Mouse (Mus musculus): Measurements from ENCODE around the gene Crim1. TPM values are rescaled to one million over a fixed set of nuclear protein-coding genes. Genes with fewer than 3 reads are reported as not detected.
A peak's percentile ranks its signal among the peaks of the same experiment; 100 is the strongest.

Crim1 gene
- total and polyA plus RNA-seq, 3 experiments: 14.1 to 72.8 (median 21.9) TPM

DNA sequence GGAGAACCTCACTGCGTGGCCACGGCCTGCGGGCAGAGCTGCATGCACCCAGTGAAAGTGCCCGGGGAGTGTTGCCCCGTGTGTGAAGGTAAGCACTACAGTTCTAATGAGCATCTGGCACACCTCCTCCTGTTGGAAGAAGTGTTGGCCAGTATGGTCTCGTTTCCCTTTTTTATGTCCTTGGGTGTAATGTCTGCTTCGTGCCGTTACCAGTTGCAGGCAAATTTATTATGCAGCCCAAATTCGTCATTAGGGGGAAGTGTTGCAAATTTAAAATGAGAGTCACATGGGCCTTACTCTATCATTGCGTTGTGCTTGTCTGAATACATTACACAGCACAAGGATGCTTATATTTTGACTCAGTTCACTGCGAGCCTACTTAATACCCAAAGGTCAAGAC lies 115.6 kb downstream of the Crim1 start:
- H3K27ac ChIP-seq (ENCODE audit: insufficient read depth, low read depth): no peak overlapping the region
- H3K4me1 ChIP-seq (ENCODE audit: control insufficient read depth in 1 of 2, insufficient read depth in 2 of 2): peaks cover 15 to 45% of the 10 kb centered on the region in 2 experiments

DNA sequence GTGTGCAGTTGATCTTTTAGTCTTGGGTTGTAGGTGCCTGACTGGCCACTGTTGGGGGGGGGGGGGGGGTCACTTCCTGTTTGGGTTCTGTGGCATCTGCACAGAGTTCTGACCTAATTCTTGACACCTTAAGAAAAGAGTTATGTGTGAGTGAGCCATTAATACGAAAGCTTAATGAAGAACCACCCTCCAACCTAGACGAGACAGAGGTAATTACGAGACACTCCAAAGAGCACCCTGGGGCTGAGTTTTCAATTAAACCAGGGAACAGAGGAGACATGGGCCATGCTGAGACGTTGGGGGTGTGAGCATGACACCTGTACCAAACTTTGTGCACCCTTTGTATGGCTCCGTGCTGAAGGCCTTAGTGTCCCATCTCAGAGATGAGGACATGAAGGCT lies 117.3 kb downstream of the Crim1 start:
- DNase-seq (ENCODE audit: extremely low read depth): no peak
- Histone ChIP-seq H3K4me1 (ENCODE audit: control insufficient read depth in 1 of 2, insufficient read depth in 2 of 2) (peaks cover 15 to 48% of the 10 kb centered on the region in 2 experiments), H3K4me2 (ENCODE audit: insufficient read depth, low read depth, poor library complexity, severe bottlenecking) (no peak overlapping the region), H3K4me3 (replicated peaks in 1 of 3; ENCODE audit: low read depth in 2 of 3, low read length in 2 of 3, poor library complexity in 1 of 3) (no peak overlapping the region), H3K9me3 (replicated peaks; ENCODE audit: low read length) (no peaks in the 10 kb centered on the region), H3K27ac (ENCODE audit: insufficient read depth, low read depth) (no peak overlapping the region), H3K9ac (ENCODE audit: insufficient read depth, low read depth) (no peak overlapping the region), H3K79me2 (replicated peaks; ENCODE audit: control insufficient read depth, extremely low read depth, insufficient read depth, poor library complexity, severe bottlenecking) (peaks cover 3% of the 10 kb centered on the region; the same call in 1 of the 2 replicates), H3K27me3 (replicated peaks) (no peaks in the 10 kb centered on the region), H3K36me3 (replicated peaks in 1 of 2; ENCODE audit: control insufficient read depth in 1 of 2, insufficient read depth in 1 of 2, low read length in 1 of 2) (peaks cover 55 to 89% of the 10 kb centered on the region in 2 experiments)
- dilution Hi-C loops (cut with MboI; ENCODE audit: extremely low pct_ligation_motif_present, extremely low pct_unique_long_range_greater_than_20kb, low sequenced_read_pairs) (no loop called here), in situ Hi-C loops (cut with MboI; ENCODE audit: low pct_ligation_motif_present, low pct_unique_long_range_greater_than_20kb, low sequenced_read_pairs) (no loop called here)
- TF ChIP-seq RAD21 (IDR thresholded peaks at IDR 0.05; ENCODE audit: low read depth, low read length) (no peak), ZMIZ1 (IDR thresholded peaks at IDR 0.05; ENCODE audit: low read depth, low read length) (no peak), CHD2 (IDR thresholded peaks at IDR 0.05; ENCODE audit: low read length) (no peak), MAX (IDR thresholded peaks at IDR 0.05; ENCODE audit: low read length) (no peak), EP300 (IDR thresholded peaks at IDR 0.05; ENCODE audit: low read length) (no peak), SIN3A (IDR thresholded peaks at IDR 0.05; ENCODE audit: low read length) (no peak), MAFK (IDR thresholded peaks at IDR 0.05; ENCODE audit: insufficient replicate concordance, low read length) (no peak), ZC3H11A (IDR thresholded peaks at IDR 0.05; ENCODE audit: low read depth, low read length) (no peak), POLR2A (IDR thresholded peaks at IDR 0.05; ENCODE audit: low read depth, low read length) (no peak), MEF2A (IDR thresholded peaks at IDR 0.05; ENCODE audit: borderline replicate concordance, low read depth, low read length) (no peak), SMC3 (IDR thresholded peaks at IDR 0.05; ENCODE audit: low read depth, low read length) (no peak), TBP (conservative IDR thresholded peaks at IDR 0.05; ENCODE audit: low read depth, low read length) (no peak), PAX5 (IDR thresholded peaks at IDR 0.05; ENCODE audit: low read length) (no peak), POLR2AphosphoS2 (IDR thresholded peaks at IDR 0.05; ENCODE audit: low read depth, low read length) (no peak), HCFC1 (IDR thresholded peaks at IDR 0.05; ENCODE audit: low read depth, low read length) (no peak), JUN (IDR thresholded peaks at IDR 0.05; ENCODE audit: insufficient read depth, low read depth, low read length) (no peak), GABPA (IDR thresholded peaks at IDR 0.05; ENCODE audit: insufficient replicate concordance, low read depth, low read length) (no peak), JUND (conservative IDR thresholded peaks at IDR 0.05; ENCODE audit: low read depth, low read length) (no peak)

More for the DNA sequence above, 115.6 kb downstream of the Crim1 start:
- Histone ChIP-seq H3K4me2 (ENCODE audit: insufficient read depth, low read depth, poor library complexity, severe bottlenecking) (no peak overlapping the region), H3K9ac (ENCODE audit: insufficient read depth, low read depth) (no peak overlapping the region), H3K9me3 (replicated peaks; ENCODE audit: low read length) (no peaks in the 10 kb centered on the region), H3K36me3 (replicated peaks in 1 of 2; ENCODE audit: control insufficient read depth in 1 of 2, insufficient read depth in 1 of 2, low read length in 1 of 2) (peaks cover 56 to 83% of the 10 kb centered on the region in 2 experiments), H3K79me2 (replicated peaks; ENCODE audit: control insufficient read depth, extremely low read depth, insufficient read depth, poor library complexity, severe bottlenecking) (peaks cover 3% of the 10 kb centered on the region; the same call in 1 of the 2 replicates), H3K4me3 (replicated peaks in 1 of 3; ENCODE audit: low read depth in 2 of 3, low read length in 2 of 3, poor library complexity in 1 of 3) (no peak overlapping the region), H3K27me3 (replicated peaks) (no peaks in the 10 kb centered on the region)
- dilution Hi-C loops (cut with MboI; ENCODE audit: extremely low pct_ligation_motif_present, extremely low pct_unique_long_range_greater_than_20kb, low sequenced_read_pairs) (no loop called here), in situ Hi-C loops (cut with MboI; ENCODE audit: low pct_ligation_motif_present, low pct_unique_long_range_greater_than_20kb, low sequenced_read_pairs) (no loop called here)
- DNase-seq (ENCODE audit: extremely low read depth): peak; percentile 32
- TF ChIP-seq ETS1 (conservative IDR thresholded peaks at IDR 0.05; ENCODE audit: low read depth, low read length) (no peak), SMC3 (IDR thresholded peaks at IDR 0.05; ENCODE audit: low read depth, low read length) (no peak), MAZ (IDR thresholded peaks at IDR 0.05; ENCODE audit: low read depth, low read length) (no peak), BHLHE40 (IDR thresholded peaks at IDR 0.05; ENCODE audit: low read depth, low read length) (no peak), JUN (IDR thresholded peaks at IDR 0.05; ENCODE audit: insufficient read depth, low read depth, low read length) (no peak), RCOR1 (conservative IDR thresholded peaks at IDR 0.05; ENCODE audit: low read depth, low read length) (no peak), ZNF384 (IDR thresholded peaks at IDR 0.05; ENCODE audit: low read depth, low read length) (no peak), JUND (conservative IDR thresholded peaks at IDR 0.05; ENCODE audit: low read depth, low read length) (no peak), PAX5 (IDR thresholded peaks at IDR 0.05; ENCODE audit: low read length) (no peak), MEF2A (IDR thresholded peaks at IDR 0.05; ENCODE audit: borderline replicate concordance, low read depth, low read length) (no peak), POLR2A (IDR thresholded peaks at IDR 0.05; ENCODE audit: low read depth, low read length) (no peak), ZC3H11A (IDR thresholded peaks at IDR 0.05; ENCODE audit: low read depth, low read length) (no peak), USF2 (conservative IDR thresholded peaks at IDR 0.05; ENCODE audit: low read depth, low read length) (no peak), NRF1 (IDR thresholded peaks at IDR 0.05; ENCODE audit: low read depth, low read length) (no peak), POLR2AphosphoS2 (IDR thresholded peaks at IDR 0.05; ENCODE audit: low read depth, low read length) (no peak), IRF4 (IDR thresholded peaks at IDR 0.05; ENCODE audit: low read depth, low read length) (no peak), MAX (IDR thresholded peaks at IDR 0.05; ENCODE audit: low read length) (no peak), ZMIZ1 (IDR thresholded peaks at IDR 0.05; ENCODE audit: low read depth, low read length) (no peak), MYC (IDR thresholded peaks at IDR 0.05; ENCODE audit: low read depth, low read length) (no peak)

Measured in CH12.LX (cell line).